Mouse (Mus musculus) olfactory bulb, adult 2 months (tissue): ENCODE results near the gene Ciapin1.

Experiments used
- CTCF ChIP-seq: fragments of 200-500 bp; IDR thresholded peaks from 2 replicates; pipeline ENCODE4 v1.5.1; 2012; ENCODE audit warnings: low read depth, mild to moderate bottlenecking, low read length, moderate library complexity; ENCODE audit not compliant: insufficient read depth
- POLR2A ChIP-seq: fragments of 200-500 bp; IDR thresholded peaks from 2 replicates; pipeline ENCODE4 v1.6.1; 2012; ENCODE audit warnings: mild to moderate bottlenecking, low read depth, low read length, moderate library complexity; ENCODE audit not compliant: insufficient read depth

GRCm38 (mm10) chr8:94865292-94865691 lies 27.1 kb upstream of the Ciapin1 start:
- TF ChIP-seq CTCF (no peak), POLR2A (no peak)
